In genomic region chr9:75087823-75088222, GRCm38 (mm10) we compare ENCODE assay signal across 23 mouse cellular contexts. TPM values are rescaled to one million over a fixed set of nuclear protein-coding genes. Genes with fewer than 3 reads are reported as not detected.
A peak's percentile ranks its signal among the peaks of the same experiment; 100 is the strongest.
DNase-seq lines count a peak whose midpoint lies in the region; ATAC-seq lines count a peak whose summit lies in the region.
"Had no signal": no experiment of that assay in that cellular context is flagged by ENCODE, and none has a peak within 500 bp of the region (broad histone marks: within the 10 kb centered on the region; RNA-seq: fewer than 3 reads in every experiment).

No protein-coding gene starts in this region.

- H3K4me1 ChIP-seq in heart, embryonic 12.5 days (replicated peaks), result peaks cover 22% of the 10 kb centered on the region
- H3K4me1 ChIP-seq in heart, embryonic 16.5 days (ENCODE audit: control insufficient read depth, insufficient read depth, low read length), result peaks cover 15% of the 10 kb centered on the region
- H3K4me1 ChIP-seq in midbrain, embryonic 16.5 days (ENCODE audit: control insufficient read depth, insufficient read depth, low read length), result peaks cover 6% of the 10 kb centered on the region
- H3K4me1 ChIP-seq: embryonic facial prominence, embryonic 12.5 days; hindbrain, embryonic 10.5 days had no signal

- peak overlapping the region; percentile 20; the same call in 1 of the 2 replicates for H3K4me2 ChIP-seq in heart, embryonic 12.5 days
- peak overlapping the region; percentile 51 for H3K4me2 ChIP-seq in heart, embryonic 16.5 days (ENCODE audit: low read depth, low read length)
- no peak overlapping the region for H3K4me2 ChIP-seq in midbrain, embryonic 16.5 days (ENCODE audit: low read length)
- H3K4me2 ChIP-seq: embryonic facial prominence, embryonic 12.5 days; forebrain, embryonic 13.5 days; lung, embryonic 14.5 days; midbrain, embryonic 13.5 days had no signal

- H3K27ac ChIP-seq in heart, embryonic 12.5 days (ENCODE audit: poor library complexity, severe bottlenecking), result peak overlapping the region; percentile 36
- H3K27ac ChIP-seq in heart, embryonic 16.5 days (ENCODE audit: low read length), result peak overlapping the region; percentile 79
- no peak overlapping the region for H3K27ac ChIP-seq in midbrain, embryonic 16.5 days (ENCODE audit: low read length)
- H3K27ac ChIP-seq: embryonic facial prominence, embryonic 12.5 days; forebrain, embryonic 13.5 days; hindbrain, embryonic 10.5 days; liver, embryonic 14.5 days; midbrain, embryonic 13.5 days had no signal

- no peak overlapping the region for H3K9ac ChIP-seq in heart, embryonic 12.5 days
- no peak overlapping the region for H3K9ac ChIP-seq in heart, embryonic 16.5 days (ENCODE audit: low read length)
- H3K9ac ChIP-seq in midbrain, embryonic 16.5 days (ENCODE audit: low read depth, low read length), result no peak overlapping the region
- H3K9ac ChIP-seq: embryonic facial prominence, embryonic 12.5 days; forebrain, embryonic 13.5 days; liver, embryonic 14.5 days; lung, embryonic 14.5 days; midbrain, embryonic 13.5 days had no signal

- H3K9me3 ChIP-seq in heart, embryonic 12.5 days (replicated peaks), result no peaks in the 10 kb centered on the region
- no peaks in the 10 kb centered on the region for H3K9me3 ChIP-seq in heart, embryonic 16.5 days (replicated peaks; ENCODE audit: control insufficient read depth, low read length)
- no peaks in the 10 kb centered on the region for H3K9me3 ChIP-seq in midbrain, embryonic 16.5 days (replicated peaks; ENCODE audit: control insufficient read depth, low read length, poor library complexity, severe bottlenecking)
- H3K9me3 ChIP-seq: embryonic facial prominence, embryonic 12.5 days; forebrain, embryonic 13.5 days; hindbrain, embryonic 10.5 days; megakaryocyte, embryonic 14.5 days; midbrain, embryonic 13.5 days had no signal

- peak; percentile 25; the same call in 1 of the 2 replicates for ATAC-seq in frontal cortex, adult (ENCODE audit: low TSS enrichment)
- ATAC-seq in heart, embryonic 12.5 days (ENCODE audit: insufficient number of reproducible peaks, low FRiP score), result no peak
- no peak for ATAC-seq in heart, embryonic 16.5 days (replicated peaks; ENCODE audit: extremely low read depth, insufficient read depth, low FRiP score)
- no peak for ATAC-seq in midbrain, embryonic 16.5 days
- ATAC-seq: forebrain, embryonic 13.5 days; intestine, postnatal 0 days; midbrain, embryonic 13.5 days had no signal

- WGBS in heart, embryonic 12.5 days, result 61% methylated on average over 2 of the region's 2 CpGs
- 37% methylated on average over 2 of the region's 2 CpGs for WGBS in heart, embryonic 16.5 days
- WGBS in midbrain, embryonic 16.5 days, result 76% methylated on average over 2 of the region's 2 CpGs

- no peak for DNase-seq in frontal cortex, postnatal 25 days (ENCODE audit: low spot score in 2 of 2)
- DNase-seq in heart, postnatal 4 days, result no peak
- DNase-seq in 3T3-L1 (ENCODE audit: low read depth, low spot score), result peak; percentile 44
- no peak for DNase-seq in adrenal gland, postnatal 14 days
- DNase-seq: adrenal gland, postnatal 36 days; cerebellum, adult 11-12 months; cerebellum, postnatal 10 days; kidney, postnatal 25 days; layer of hippocampus, postnatal 36 days; lung, embryonic 14.5 days; thymus, postnatal 14 days had no signal

- no peaks in the 10 kb centered on the region for H3K27me3 ChIP-seq in heart, embryonic 12.5 days (replicated peaks)
- H3K27me3 ChIP-seq in heart, embryonic 16.5 days (ENCODE audit: control insufficient read depth, insufficient read depth, low read length), result no peaks in the 10 kb centered on the region
- H3K27me3 ChIP-seq in midbrain, embryonic 16.5 days (ENCODE audit: control insufficient read depth, insufficient read depth, low read depth, low read length), result no peaks in the 10 kb centered on the region
- H3K27me3 ChIP-seq: embryonic facial prominence, embryonic 12.5 days; forebrain, embryonic 13.5 days; megakaryocyte, embryonic 14.5 days; midbrain, embryonic 13.5 days had no signal

- H3K36me3 ChIP-seq in heart, embryonic 12.5 days, result no peaks in the 10 kb centered on the region
- H3K36me3 ChIP-seq in heart, embryonic 16.5 days (ENCODE audit: control insufficient read depth, insufficient read depth), result no peaks in the 10 kb centered on the region
- H3K36me3 ChIP-seq in midbrain, embryonic 16.5 days (ENCODE audit: control insufficient read depth, insufficient read depth, low read length), result no peaks in the 10 kb centered on the region
- H3K36me3 ChIP-seq: embryonic facial prominence, embryonic 12.5 days; hindbrain, embryonic 10.5 days; midbrain, embryonic 13.5 days had no signal

- no peak overlapping the region for H3K4me3 ChIP-seq in heart, embryonic 12.5 days
- peak overlapping the region; percentile 16 for H3K4me3 ChIP-seq in heart, embryonic 16.5 days (ENCODE audit: low read length)
- no peak overlapping the region for H3K4me3 ChIP-seq in midbrain, embryonic 16.5 days (ENCODE audit: low read depth, low read length)
- H3K4me3 ChIP-seq: embryonic facial prominence, embryonic 12.5 days; erythroblast, embryonic 14.5 days; forebrain, embryonic 13.5 days; hindbrain, embryonic 10.5 days; megakaryocyte, embryonic 14.5 days; midbrain, embryonic 13.5 days had no signal

RNA-seq across cellular contexts. Expression of gene Myo5a, which starts 17.0 kb away (rescaled TPM):
- polyA plus RNA-seq in heart, embryonic 12.5 days (2016; fragmentation: Nextera tagmentation; extraction: Ambion mirVana), result 15.8 and 17.4 TPM in 2 replicates
- 10 to 100 TPM; 23.9 to 24.6 TPM for total RNA-seq in heart, postnatal 4 days (2021)
- polyA plus RNA-seq in heart, embryonic 16.5 days (2015; fragmentation: Nextera tagmentation; extraction: Ambion mirVana), result 6.8 and 6.9 TPM in 2 replicates
- 36.4 and 42.2 TPM in 2 replicates for total RNA-seq in adrenal gland, postnatal 14 days (2021)
- 26.1 and 31.7 TPM in 2 replicates for polyA plus RNA-seq in midbrain, embryonic 16.5 days (2015; fragmentation: Nextera tagmentation; extraction: Ambion mirVana)

RNA-seq across cellular contexts. Expression of gene Arpp19, which starts 50.4 kb away (rescaled TPM):
- 265 and 268 TPM in 2 replicates for polyA plus RNA-seq in heart, embryonic 12.5 days (2016; fragmentation: Nextera tagmentation; extraction: Ambion mirVana)
- total RNA-seq in heart, postnatal 4 days (2021), result 100 to 1,000 TPM; 154 to 179 TPM
- polyA plus RNA-seq in heart, embryonic 16.5 days (2015; fragmentation: Nextera tagmentation; extraction: Ambion mirVana), result 187 and 195 TPM in 2 replicates
- 319 and 329 TPM in 2 replicates for total RNA-seq in adrenal gland, postnatal 14 days (2021)
- polyA plus RNA-seq in midbrain, embryonic 16.5 days (2015; fragmentation: Nextera tagmentation; extraction: Ambion mirVana), result 208 and 215 TPM in 2 replicates
